Mouse (Mus musculus) erythroblast, adult 5-6 weeks (primary cell): ENCODE results near the gene Kdelr1. TPM values are rescaled to one million over a fixed set of nuclear protein-coding genes. Genes with fewer than 3 reads are reported as not detected.
"Not testable (repeated sequence)": the region's sequence is repeated elsewhere in the genome, so short reads cannot be mapped to it uniquely, and the experiment has no call there.

Experiments
- ATAC-seq: replicated peaks from 2 replicates; pipeline ENCODE4 v1.8.0; 2016; ENCODE audit warnings: moderate number of reproducible peaks, mild to moderate bottlenecking, moderate TSS enrichment, inconsistent platforms; ENCODE audit not compliant: poor library complexity, low FRiP score, severe bottlenecking
- total RNA-seq, 2 experiments: library from RNA; stranded (forward) in 1 of 2; stranded (reverse) in 1 of 2; fragments of 150-400 nt in 1 of 2; fragments of 200-764, 138-1000 nt in 1 of 2; gene quantifications; 2 replicates each; pipeline versions ENCODE4 v1.2.3 to v1.2.4; 2015 to 2017; ENCODE audit warnings: low replicate concordance in 2 of 2

Kdelr1 gene
- total RNA-seq, 2 experiments from 2014 or later: 20.1 to 67.2 TPM

DNA sequence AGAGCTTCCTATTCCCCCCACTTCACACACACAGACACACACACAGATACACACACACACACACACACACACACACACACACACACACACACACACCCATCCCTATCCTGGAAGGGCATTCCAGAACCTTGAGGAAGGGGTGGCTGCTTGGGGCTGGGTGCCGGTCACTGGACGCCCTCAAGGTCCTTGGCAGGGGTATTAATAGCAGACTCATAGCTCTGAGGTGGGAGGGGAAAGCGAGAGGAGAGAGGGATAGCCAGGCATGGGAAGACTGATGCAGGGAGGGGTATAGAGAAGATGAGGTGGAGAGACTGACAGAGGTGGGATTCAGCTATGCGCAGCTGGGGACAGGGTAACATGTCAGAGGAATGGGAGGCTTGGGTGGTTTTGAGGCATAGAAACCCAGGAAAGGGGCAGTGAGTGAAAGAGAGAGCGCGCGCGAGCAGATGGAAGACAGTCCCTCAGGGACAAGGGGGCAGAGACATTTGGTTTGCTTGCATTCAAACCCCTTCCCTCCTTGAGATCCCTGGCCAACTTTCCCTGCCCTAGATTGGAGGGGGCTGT lies 3.4 kb upstream of the Kdelr1 start:
- ATAC-seq: no peak

DNA sequence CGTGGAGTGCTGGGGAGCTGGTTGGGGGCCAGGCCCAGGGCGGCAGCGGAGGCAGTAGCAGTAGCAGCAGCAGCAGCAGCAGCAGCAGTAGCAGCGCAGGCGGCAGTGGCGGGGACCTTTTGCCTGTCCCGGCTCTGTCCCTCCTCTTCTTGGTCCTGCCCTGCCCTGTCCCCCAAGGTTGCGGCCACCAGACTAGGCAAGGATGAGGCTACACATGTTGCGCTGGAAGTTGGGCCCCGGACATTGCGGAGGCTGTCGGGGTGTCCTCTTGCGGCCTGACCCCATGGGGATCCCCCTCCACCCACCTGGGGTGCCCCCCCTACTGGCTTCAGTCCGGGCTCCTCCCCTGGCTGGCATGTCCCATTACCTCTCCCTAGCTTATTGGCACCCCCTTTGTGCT lies 2.8 kb upstream of the Kdelr1 start:
- ATAC-seq: no peak

DNA sequence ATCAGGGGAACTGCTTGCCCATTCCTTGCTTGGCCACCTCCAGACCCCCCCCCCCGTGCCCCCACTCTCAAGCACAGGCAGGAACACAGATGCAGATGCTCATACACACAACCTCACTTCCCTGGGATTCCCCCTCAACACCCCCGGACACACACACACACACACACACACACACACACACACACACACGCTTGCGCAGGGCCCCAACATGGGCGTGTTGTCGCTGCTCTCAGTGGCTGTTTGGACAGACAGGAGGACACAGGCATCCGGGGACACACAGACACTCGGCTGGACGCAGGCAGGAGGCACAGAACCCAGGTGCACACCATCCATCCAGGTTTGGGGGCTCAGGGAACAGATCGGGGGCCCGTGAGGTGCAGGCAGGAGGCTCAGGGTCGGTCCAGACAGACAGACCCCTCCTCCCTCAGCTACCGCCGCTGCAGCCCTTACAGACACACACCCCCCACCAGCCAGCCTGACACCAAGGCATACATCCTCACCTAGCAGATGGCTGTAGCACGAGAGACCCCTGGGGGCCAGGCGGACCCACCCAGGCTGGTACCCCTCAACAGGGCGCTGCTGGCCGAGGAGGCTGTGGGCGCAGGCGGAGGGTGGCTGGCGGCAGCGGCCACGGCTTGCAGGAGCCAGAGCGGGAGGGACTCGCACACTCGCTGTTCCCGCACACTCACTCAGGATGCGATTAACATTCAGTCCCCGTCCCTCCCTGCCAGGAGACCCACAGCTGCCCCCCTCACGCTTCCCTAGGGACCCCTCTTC lies 2.1 kb upstream of the Kdelr1 start:
- ATAC-seq: no peak

DNA sequence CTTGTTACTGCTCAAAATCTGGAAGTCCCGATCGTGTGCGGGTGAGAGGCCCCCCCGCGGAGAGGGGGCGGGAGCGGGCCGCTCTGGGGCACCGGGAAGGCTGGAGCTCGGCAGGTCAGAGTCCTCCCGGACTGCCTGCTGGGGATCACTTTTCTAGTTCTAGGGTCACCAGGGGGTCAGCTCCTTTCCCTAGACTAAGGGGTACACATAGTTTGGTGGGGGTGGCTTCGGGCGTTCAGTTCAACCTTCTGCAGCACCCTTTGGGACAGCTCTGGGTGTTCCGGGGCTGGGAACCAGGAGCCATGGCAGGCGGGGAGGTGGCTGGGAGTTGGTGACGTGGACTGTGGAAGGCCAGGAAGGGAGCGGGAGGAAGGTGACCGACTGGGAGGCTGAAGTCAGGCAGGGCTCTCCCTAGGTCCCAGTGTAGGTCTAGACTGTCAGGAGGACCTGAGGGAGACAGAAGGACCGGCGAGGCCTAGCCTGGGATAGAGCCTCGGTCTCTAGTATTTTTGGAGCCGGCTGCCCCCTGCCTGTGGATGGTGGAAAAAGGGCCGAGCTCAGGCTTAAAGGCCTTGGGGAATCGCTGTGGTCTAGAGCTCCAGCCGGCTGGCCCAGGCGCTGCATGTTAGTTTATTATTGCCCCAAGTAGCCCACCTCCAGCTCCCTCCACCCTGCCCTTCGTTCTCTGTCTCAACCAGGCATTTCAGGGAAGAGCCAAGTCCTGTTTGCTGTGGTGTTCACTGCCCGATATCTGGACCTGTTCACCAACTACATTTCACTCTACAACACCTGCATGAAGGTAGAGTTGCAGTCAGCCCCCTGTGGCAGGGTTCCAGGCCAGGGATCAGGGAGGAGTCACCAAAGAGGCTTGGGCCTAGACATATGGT lies 732 bp downstream of the Kdelr1 start:
- ATAC-seq: peak; percentile 70

DNA sequence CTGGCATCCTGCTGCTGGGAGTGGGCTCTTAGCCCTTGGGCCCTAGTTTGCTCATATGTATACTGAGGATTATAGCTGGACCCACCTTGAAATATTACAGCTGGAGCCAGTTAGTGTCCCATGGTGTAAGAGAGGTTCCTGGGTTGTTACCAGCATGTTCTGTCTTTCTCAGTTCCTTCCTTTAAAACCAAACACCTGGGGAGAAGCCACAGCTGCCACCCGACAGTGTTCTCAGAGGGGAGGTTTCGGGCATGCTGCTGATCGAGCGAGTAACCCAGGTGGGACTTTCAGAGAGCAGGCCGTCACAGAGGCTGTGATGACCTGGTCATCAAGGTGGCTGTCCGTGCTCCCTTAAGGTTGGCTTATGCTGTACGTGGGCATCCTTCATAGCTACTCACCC lies 4.3 kb downstream of the Kdelr1 start:
- no peak for ATAC-seq

DNA sequence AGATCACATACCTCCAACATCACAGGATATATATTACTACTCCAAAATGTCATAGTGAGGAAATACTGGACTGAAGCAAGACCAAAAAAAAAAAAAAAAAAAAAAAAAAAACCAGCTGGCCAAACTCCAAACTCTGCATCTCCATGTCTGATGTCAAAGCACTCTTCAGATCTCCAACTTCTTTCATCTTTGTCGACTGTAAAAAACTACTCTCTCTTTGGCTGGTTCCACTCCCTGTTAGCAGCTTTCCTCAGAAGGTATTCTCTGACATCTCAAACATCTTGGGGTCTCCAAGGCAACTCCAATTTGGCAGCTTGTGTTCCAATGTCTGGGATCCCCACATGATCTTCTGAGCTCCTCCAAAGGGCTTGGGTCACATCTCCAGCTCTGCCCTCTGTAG lies 5.7 kb downstream of the Kdelr1 start, which contains the start of gene Grin2d:
TSS of gene Grin2d (minus strand) at position 101 of the 400 bp plus-strand sequence.
- ATAC-seq: not testable (repeated sequence)

DNA sequence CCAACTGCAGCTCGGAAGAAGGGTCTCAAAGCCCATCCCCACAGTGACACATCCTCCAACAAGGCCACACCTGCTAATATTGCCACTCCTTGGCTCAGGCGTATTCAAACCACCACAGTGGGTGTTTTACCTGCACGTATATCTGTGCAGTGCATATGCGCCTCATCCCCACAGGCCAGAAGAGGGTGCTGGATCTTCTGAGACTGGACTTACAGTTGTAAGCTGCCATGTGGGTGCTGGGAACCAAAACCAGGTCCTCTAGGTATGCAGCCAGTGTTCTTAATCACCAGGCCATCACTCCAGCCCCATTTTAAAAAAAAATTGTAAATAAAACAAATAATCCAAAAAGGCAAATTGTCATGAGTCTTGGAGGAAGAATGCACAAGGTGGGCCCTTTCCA lies 8.0 kb downstream of the Kdelr1 start:
- no peak for ATAC-seq

DNA sequence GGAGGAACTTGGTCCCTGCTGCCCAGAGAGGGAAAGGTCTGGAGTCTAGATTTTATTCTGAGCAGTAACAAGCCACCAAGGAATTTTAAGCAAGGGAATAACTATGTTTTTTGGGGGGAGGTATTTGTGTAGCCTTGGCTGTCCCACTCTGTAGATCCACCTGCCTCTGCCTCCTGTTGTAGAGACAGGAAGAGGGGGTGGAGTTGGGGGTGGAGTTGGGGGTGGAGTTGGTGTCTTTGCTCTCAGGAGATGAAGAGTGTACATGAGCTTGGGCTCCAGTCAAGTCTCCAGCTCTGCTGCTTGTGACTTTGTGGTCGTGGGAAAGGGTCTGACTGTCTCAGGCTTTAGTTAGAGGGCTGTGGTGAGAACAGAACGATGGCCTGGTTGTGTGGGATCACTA lies 8.4 kb downstream of the Kdelr1 start:
- no peak for ATAC-seq

DNA sequence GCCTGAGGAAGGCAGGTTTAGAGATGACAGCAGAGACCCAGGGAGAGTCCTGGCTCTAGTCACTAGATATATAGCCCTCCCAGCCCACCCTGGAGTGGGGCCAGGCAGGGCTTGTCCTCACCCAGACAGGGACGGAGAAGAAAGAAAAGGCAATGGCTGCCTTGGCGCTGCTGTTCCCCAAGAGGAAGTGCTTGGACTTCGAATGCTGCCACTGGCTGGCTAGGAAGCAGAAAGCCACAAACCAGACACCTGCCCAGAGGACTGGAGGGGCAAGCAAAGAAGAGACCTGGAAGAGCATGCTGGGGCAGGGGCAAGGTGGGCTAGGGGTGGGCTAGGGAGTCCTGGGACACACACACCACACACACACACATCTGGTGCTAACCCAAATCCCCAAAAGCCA lies 14.7 kb downstream of the Kdelr1 start:
- no peak for ATAC-seq

DNA sequence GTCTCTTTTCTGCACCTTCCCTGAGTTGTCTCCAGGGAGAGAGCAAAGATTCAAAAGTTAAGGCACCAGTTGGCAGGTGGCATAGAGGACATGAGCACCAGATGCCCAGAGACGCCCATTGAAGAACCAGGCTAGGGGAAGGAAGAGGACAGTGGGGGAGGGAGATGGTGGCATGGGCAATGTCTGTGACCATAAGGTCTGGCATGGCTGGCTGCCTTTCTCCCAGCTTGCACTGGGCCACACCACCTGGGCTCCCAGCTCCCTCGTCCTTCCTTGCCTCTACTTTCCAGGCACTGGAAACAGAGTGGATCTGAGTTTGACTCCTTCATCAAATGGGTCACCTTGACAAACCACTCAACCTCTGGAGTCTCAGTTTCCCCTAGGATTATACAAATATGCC lies 20.1 kb downstream of the Kdelr1 start:
- no peak for ATAC-seq

DNA sequence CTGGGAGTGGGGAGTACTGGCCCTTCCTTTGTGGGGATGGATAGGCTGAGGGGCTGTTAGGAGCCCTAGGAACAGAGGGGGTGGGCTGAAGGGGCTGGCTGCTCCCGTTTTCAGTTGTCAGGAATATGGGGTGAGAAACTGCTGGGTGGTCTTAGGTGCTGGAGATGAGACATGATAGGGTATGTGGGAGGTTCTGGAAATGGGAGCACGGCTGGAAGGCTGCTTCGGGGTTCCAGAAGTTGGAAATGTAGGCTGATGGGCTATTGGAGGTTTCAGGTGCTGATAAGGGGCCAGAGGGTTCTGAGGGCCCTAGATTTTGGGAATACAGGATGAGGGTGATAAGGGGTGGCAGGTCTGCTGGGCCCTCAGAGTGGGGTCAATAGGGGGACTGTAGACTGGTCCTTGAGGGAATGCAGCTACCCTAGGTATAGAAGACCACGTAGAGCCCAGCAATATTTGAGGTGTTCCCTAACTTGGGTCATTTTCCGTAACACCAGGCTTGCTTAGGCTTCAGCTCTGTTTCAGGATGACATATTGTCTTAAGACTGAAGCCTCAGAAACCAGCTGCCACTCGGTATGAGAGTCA lies 23.5 kb downstream of the Kdelr1 start:
- peak; percentile 13; the same call in 1 of the 2 replicates for ATAC-seq

DNA sequence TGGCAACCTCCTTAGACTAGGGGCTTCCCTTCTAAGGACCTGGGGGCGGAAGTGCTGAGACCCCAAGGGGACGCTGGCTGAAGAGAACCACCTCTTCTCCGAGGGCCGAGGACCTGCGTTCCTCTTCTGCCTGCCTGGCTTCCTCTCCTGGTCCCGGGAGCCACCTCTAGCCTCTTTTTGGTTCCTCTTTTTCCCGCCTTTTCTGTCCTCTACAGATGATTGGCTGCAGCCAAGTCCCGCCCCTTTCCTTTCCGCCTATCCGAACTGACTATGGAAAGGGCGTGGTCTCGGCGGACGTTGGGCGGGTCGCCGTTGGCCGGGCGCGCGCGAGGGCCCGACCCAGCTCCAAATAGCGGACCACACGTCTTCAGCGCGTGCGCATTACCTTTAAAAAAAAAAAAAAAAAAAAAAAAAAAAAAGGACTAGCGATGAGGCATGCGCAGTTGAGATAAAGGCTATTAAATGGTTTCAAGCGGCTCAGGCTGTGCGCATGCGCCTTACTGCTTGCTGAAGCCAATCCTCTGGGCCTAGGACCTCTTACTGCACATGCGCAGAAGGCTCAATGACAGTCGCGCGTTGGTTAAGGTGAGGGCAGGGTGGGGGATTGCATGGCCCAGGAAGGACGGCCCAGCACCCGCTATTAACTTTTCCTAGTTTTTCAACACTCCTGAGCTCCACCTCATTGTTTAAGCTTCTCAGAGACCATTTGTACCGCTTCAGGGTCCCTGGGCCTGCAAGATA lies 24.1 kb downstream of the Kdelr1 start, which contains the start of the genes Syngr4 and Tmem143:
TSS of gene Syngr4 (minus strand) at position 198 of the 741 bp plus-strand sequence.
TSS of gene Tmem143 (plus strand) at position 425 of the 741 bp plus-strand sequence.
- ATAC-seq: peak; percentile 88

DNA sequence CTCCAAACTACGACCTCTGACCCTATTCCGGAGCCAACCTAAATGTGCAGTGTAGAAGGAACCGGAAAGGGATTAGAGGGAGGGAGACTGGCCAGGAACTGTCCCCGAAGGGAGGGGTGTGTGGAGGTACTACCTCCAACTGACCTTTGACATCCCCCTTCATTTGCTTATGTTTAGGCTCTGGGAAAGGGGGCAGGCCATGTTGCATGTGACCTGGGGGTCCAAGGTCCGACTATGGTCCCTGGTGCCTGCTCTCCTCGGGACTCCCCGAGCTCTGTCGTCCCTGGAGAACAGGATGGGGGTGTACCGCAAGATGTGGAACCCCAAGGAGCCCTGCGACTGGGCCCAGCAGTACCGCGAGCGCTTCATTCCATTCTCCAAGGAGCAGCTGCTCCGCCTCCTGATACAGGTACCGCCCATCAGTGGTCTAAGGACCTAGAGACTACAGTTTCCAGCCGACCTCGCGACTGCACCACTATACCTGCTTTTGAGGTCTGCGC lies 24.7 kb downstream of the Kdelr1 start:
- ATAC-seq: peak; percentile 63

DNA sequence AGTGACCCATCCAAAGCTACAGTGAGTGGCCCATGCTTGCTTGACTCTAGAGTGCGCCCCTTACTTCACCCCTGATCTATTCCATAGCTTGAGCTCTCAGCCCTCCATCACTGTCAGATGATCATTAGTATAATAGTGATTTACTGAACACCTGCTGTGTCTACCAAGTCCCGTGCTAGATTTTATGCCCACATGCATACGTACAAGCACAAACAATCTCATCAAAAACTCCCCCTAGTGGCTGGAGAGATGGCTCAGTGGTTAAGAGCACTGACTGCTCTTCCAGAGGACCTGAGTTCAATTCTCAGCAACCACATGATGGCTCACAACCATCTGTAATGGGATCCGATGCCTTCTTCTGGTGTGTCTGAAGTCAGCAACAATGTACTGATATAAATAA lies 25.6 kb downstream of the Kdelr1 start:
- not testable (repeated sequence) for ATAC-seq

DNA sequence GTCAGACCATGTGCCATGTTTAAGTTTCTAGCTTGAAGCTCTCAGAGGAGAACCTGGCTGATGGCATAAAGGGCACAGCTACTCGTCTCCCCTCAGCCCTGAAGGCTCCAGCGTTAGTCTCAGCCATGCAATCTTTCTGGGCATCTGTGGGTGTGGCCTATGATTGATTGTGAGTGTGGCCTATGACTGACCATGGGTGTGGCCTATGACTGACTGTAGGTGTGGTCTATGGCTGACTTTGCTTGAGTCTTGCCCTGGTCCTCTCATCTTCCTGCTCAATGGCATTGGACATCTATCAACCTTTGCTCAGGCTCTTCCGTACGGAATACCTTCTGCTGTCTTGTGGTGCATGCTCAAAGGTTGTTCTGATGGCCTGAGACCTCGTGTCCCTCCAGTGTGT lies 29.0 kb downstream of the Kdelr1 start:
- ATAC-seq: no peak

DNA sequence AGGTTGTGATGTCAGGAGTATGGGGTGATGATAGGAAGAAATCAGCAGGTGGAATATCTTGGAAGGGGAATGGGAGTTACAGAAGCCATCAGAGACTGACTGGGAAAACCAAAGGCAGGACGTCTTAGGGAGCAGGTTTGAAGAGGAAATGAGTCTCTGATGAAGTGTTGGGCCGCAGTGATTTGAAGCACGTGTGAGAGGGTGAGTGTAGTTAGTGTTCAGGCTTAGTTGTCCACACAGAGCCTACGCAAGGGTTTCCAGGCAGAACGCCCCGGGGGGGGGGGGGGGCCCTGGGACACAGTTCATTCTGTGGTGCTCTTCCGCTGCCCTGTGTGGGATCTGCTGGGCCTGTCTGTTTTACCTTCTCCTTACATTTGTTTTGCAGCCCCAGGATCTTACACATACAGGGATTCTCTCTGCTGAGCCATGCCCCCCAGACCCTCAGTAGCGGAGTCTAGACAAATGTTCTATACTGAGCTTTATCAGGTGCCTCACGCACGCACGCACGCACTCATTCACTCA lies 30.0 kb downstream of the Kdelr1 start:
- no peak for ATAC-seq

DNA sequence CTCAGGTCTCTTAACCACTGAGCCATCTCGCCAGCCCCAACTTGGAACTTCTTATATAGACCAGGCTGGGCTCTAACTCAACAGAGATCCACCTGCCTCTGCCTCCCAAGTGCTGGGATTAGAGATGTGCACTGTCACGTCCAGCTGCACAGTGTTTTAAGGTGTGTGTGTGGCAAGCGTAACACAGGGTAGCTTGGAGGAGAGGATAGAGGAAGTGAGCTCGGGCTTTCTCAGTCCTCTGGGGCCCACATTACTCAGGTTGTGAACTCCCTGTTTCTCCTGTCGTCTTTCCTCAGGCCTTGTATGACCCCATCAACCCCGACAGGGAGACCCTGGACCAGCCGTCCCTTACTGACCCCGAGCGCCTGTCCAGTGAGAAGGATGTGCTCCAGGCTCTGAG lies 34.0 kb downstream of the Kdelr1 start:
- ATAC-seq: no peak

DNA sequence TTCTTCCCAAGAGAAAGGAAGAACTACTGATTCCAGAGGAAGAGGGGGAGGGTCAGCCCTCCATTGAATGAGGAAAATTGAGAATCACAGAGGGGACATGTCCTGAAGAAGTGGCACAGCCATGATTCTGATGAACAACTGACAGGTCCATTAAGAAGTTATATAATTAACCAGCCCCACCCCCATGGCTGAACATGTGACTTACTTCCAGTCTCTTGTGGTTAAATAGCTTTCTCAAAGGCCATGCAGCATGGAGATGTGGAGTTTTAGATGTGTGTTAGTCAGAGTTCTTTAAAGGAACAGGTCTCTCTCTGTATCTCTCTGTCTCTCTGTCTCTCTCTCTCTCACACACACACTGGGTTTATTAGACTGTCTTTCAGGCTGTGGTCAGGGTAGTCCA lies 35.8 kb downstream of the Kdelr1 start:
- no peak for ATAC-seq

DNA sequence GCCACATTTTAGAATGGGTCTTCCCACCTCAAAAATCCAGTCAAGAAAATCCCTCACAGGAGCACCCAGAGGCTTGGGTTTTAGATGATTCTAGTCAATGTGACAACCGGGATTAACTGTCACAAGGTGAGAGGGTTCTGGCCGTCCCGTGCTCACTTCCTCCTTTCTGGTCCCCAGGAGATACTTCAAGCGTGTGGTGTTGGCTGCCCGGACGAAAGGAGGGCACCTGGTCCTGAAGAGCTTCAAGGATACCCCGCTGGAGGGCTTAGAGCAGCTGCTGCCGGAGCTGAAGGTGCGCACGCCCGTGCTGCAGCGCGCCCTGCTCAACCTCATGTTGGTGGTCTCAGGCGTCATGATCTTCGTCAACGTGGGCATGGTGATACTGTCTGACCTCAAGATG lies 36.6 kb downstream of the Kdelr1 start:
- ATAC-seq: peak; percentile 36; the same call in 1 of the 2 replicates
